Mouse (Mus musculus): Measurements from ENCODE around the gene Stxbp1.

Gene Stxbp1

GRCm38 (mm10) chr2:32788581-32788980, 58.5 kb downstream of the Stxbp1 start:
- no peak for DNase-seq (ENCODE audit: low read depth, low spot score)

GRCm38 (mm10) chr2:32787176-32787575, 59.9 kb downstream of the Stxbp1 start:
- DNase-seq (ENCODE audit: low read depth, low spot score): peak; percentile 43

GRCm38 (mm10) chr2:32784048-32784681, 62.9 kb downstream of the Stxbp1 start, which contains the start of gene Cfap157:
Gene Cfap157 (minus strand): TSS chr2:32784428.
- no peak for DNase-seq (ENCODE audit: low read depth, low spot score)

- no peak for DNase-seq (ENCODE audit: low read depth, low spot score)
These were observed 65.3 kb downstream of the Stxbp1 start for GRCm38 (mm10) chr2:32781710-32782109.

GRCm38 (mm10) chr2:32779714-32780113, 67.3 kb downstream of the Stxbp1 start:
- DNase-seq (ENCODE audit: low read depth, low spot score): no peak

- peak; percentile 62 for DNase-seq (ENCODE audit: low read depth, low spot score)
These were observed 67.9 kb downstream of the Stxbp1 start for GRCm38 (mm10) chr2:32779131-32779530.

- DNase-seq (ENCODE audit: low read depth, low spot score): no peak
These were observed 69.0 kb downstream of the Stxbp1 start for GRCm38 (mm10) chr2:32778081-32778480.

- no peak for DNase-seq (ENCODE audit: low read depth, low spot score)
These were observed 70.9 kb downstream of the Stxbp1 start for GRCm38 (mm10) chr2:32776192-32776591.

GRCm38 (mm10) chr2:32775359-32776074, 71.5 kb downstream of the Stxbp1 start, which contains the start of the genes Ttc16 and Ptrh1:
Gene Ttc16 (minus strand): TSS chr2:32775633.
Gene Ptrh1 (plus strand): TSS chr2:32775786.
- DNase-seq (ENCODE audit: low read depth, low spot score): peak; percentile 98

- DNase-seq (ENCODE audit: low read depth, low spot score): no peak
These were observed 74.3 kb downstream of the Stxbp1 start for GRCm38 (mm10) chr2:32772626-32773279.

GRCm38 (mm10) chr2:32771886-32772285, 75.2 kb downstream of the Stxbp1 start:
- no peak for DNase-seq (ENCODE audit: low read depth, low spot score)

GRCm38 (mm10) chr2:32769327-32770085, 77.5 kb downstream of the Stxbp1 start:
- no peak for DNase-seq (ENCODE audit: low read depth, low spot score)

- DNase-seq (ENCODE audit: low read depth, low spot score): peak; percentile 32
These were observed 78.3 kb downstream of the Stxbp1 start for GRCm38 (mm10) chr2:32768661-32769285.

- DNase-seq (ENCODE audit: low read depth, low spot score): no peak
These were observed 79.8 kb downstream of the Stxbp1 start for GRCm38 (mm10) chr2:32767241-32767640.

GRCm38 (mm10) chr2:32763353-32763752, 83.7 kb downstream of the Stxbp1 start:
- DNase-seq (ENCODE audit: low read depth, low spot score): no peak

- DNase-seq (ENCODE audit: low read depth, low spot score): no peak
These were observed 85.2 kb downstream of the Stxbp1 start for GRCm38 (mm10) chr2:32761859-32762258.

- no peak for DNase-seq (ENCODE audit: low read depth, low spot score)
These were observed 85.7 kb downstream of the Stxbp1 start for GRCm38 (mm10) chr2:32761361-32761760.

GRCm38 (mm10) chr2:32759001-32759400, 88.0 kb downstream of the Stxbp1 start:
- no peak for DNase-seq (ENCODE audit: low read depth, low spot score)

GRCm38 (mm10) chr2:32758503-32758902, 88.5 kb downstream of the Stxbp1 start:
- DNase-seq (ENCODE audit: low read depth, low spot score): no peak

GRCm38 (mm10) chr2:32757056-32757845, 89.8 kb downstream of the Stxbp1 start, which contains the start of gene Tor2a:
Gene Tor2a (plus strand): TSS chr2:32757234.
- peak; percentile 98 for DNase-seq (ENCODE audit: low read depth, low spot score)
